Comparison of ENCODE assay signal across 8 mouse cellular contexts in the genomic region with DNA sequence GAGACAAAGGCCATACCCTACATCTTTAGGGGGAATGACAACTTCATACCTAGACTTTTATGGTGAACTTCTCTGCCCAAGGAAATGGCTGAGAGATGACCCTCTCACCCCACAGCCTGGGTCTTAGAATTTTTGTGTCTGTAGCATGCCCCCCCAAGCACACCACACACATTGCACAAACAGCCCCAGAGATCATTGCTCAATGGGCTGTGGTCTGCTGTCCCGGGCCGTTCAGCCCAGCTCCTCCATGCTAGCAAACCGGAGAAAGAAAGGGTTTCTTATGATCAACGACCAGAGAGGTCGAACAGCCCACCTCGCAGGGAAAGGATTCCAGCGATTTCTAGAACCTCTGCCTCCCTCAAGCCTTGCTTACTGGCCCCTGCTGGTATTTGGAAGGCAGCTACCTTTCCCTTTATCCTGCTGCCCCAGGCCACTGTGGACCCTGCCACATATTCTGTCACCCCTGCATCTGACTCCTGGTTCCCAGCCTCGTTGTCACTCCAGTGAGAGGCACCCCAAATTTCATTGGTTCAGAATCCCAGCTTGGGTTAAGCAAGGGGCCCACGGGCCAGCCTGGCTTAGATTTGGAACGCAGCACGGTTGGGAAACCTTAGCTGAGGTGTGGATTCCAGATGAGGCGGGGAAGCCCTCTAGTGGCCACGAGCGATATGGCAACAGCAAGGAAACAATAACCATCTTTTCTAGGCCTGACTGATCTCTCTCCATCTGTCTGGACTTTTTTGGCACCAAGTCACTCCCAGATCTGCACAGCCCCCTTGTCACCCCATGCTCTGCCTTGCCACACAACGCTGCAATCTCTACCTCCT. TPM values are rescaled to one million over a fixed set of nuclear protein-coding genes. Genes with fewer than 3 reads are reported as not detected.
A peak's percentile ranks its signal among the peaks of the same experiment; 100 is the strongest.
DNase-seq lines count a peak whose midpoint lies in the region; ATAC-seq lines count a peak whose summit lies in the region.

No protein-coding gene starts in this region.

- peak; percentile 75 for ATAC-seq in intestine, embryonic 15.5 days

- no peak overlapping the region for H3K4me3 ChIP-seq in intestine, embryonic 15.5 days (replicated peaks)
- no peak overlapping the region for H3K4me3 ChIP-seq in midbrain, embryonic 10.5 days

- DNase-seq in adrenal gland, adult 2 months: peak; percentile 82
- peak; percentile 83 for DNase-seq in embryo, embryonic 11 days
- peak; percentile 78 to 83 for DNase-seq in gastrocnemius, postnatal 36 days
- DNase-seq in left cerebral cortex, postnatal 25 days (ENCODE audit: low spot score in 2 of 2): peak; percentile 83 to 91
- DNase-seq in midbrain, embryonic 10.5 days (ENCODE audit: low spot score): peak; percentile 83
- peak; percentile 71 to 72 for DNase-seq in right cerebral cortex, postnatal 36 days (ENCODE audit: low spot score in 2 of 2)
- DNase-seq in yolk sac, embryonic 10.5 days (ENCODE audit: low spot score): peak; percentile 59

- no peaks in the 10 kb centered on the region for H3K36me3 ChIP-seq in intestine, embryonic 15.5 days
- no peaks in the 10 kb centered on the region for H3K36me3 ChIP-seq in midbrain, embryonic 10.5 days

- 21% methylated on average over 15 of the region's 15 CpGs for WGBS in intestine, embryonic 15.5 days
- WGBS in midbrain, embryonic 10.5 days: 26% methylated on average over 15 of the region's 15 CpGs

- no peak overlapping the region for H3K4me2 ChIP-seq in intestine, embryonic 15.5 days (replicated peaks)

- H3K9ac ChIP-seq in intestine, embryonic 15.5 days: no peak overlapping the region

- peaks cover 7% of the 10 kb centered on the region; the same call in 1 of the 2 replicates for H3K4me1 ChIP-seq in intestine, embryonic 15.5 days (replicated peaks)
- peaks cover 14% of the 10 kb centered on the region for H3K4me1 ChIP-seq in midbrain, embryonic 10.5 days

- H3K9me3 ChIP-seq in intestine, embryonic 15.5 days: no peaks in the 10 kb centered on the region
- H3K9me3 ChIP-seq in midbrain, embryonic 10.5 days (replicated peaks): no peaks in the 10 kb centered on the region

- no peak overlapping the region for H3K27ac ChIP-seq in intestine, embryonic 15.5 days
- peak overlapping the region; percentile 53 for H3K27ac ChIP-seq in midbrain, embryonic 10.5 days (replicated peaks)

- H3K27me3 ChIP-seq in intestine, embryonic 15.5 days (replicated peaks): no peaks in the 10 kb centered on the region
- peaks cover 11% of the 10 kb centered on the region for H3K27me3 ChIP-seq in midbrain, embryonic 10.5 days (ENCODE audit: low read depth, poor library complexity, severe bottlenecking)

- intact Hi-C loops in gastrocnemius, postnatal 36 days (cut with DNase I): loop anchor here (1.0 to 2.0 kb wide), 3 partner anchors 135 to 248 kb away; partner anchors contain the start of gene Lrrc8c
- intact Hi-C loops in left cerebral cortex, postnatal 25 days (cut with DNase I): loop anchor here (1.0 to 2.0 kb wide), 3 partner anchors 135 to 249 kb away; partner anchors contain the start of gene Lrrc8c

RNA-seq across cellular contexts. Expression of gene Lrrc8d, which starts 45.3 kb away (rescaled TPM):
- 100 to 1,000 TPM; 105 to 127 TPM for total RNA-seq in adrenal gland, adult 2 months (2021)
- 20.4 and 31.8 TPM in 2 replicates for polyA plus RNA-seq in adrenal gland, adult 2 months (2012; rRNA removed)
- total RNA-seq in gastrocnemius, postnatal 36 days (2021): 1 to 10 TPM; 3.0 to 4.4 TPM
- polyA plus RNA-seq in intestine, embryonic 15.5 days (2015; fragmentation: Nextera tagmentation; extraction: Ambion mirVana): 14.8 and 16.2 TPM in 2 replicates
- 10 to 100 TPM; 35.1 to 35.4 TPM for total RNA-seq in left cerebral cortex, postnatal 25 days (2021)
- polyA plus RNA-seq in midbrain, embryonic 10.5 days (2016; fragmentation: Nextera tagmentation; extraction: Ambion mirVana): 20.7 and 24.1 TPM in 2 replicates

Comparison
In these comparisons a context has a peak if more than half of its experiments do, and no peak if none do; other contexts are left out.
1. RNA of gene Lrrc8d, which starts 45.3 kb away (total RNA-seq): 105 to 127 TPM in adrenal gland, adult 2 months and 35.1 to 35.4 TPM in left cerebral cortex, postnatal 25 days; 3.0 to 4.4 TPM in gastrocnemius, postnatal 36 days; every median in the first group is over 4 times any median in the second.
2. Peak in every context shown above with its lines, with median percentiles within 50 percentile points of each other: DNase-seq.